Mouse (Mus musculus): ENCODE results near the gene Dazl. TPM values are rescaled to one million over a fixed set of nuclear protein-coding genes. Genes with fewer than 3 reads are reported as not detected.

Gene Dazl
- total RNA-seq (2014; rRNA removed) = 0.09 and 0.13 TPM in 2 replicates
- not detected in 2 replicates for polyA plus RNA-seq (2012; rRNA removed)

DNA sequence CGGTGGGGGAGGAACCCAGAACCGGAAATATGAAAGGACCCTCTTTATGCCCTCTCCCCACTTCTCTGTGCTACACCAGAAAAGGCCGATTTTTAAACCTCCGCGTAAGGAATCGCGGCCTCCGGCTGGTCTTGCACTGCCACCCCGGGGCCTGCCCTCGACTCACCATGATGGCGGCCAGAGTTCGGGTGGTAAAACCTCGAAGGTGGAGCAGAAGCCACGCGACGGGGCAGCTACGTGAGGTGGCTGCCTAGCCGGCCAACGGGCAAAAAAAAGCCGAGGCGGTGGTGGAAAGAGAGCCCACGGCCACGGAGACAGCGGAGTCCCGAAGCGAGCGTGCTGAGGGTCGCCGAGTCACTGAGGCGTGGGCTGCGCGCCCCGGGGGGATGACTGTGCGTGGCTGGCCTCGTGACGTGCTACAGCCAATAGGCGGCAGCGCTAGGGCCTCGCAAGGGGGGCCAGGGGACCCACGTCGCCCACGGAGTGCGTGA lies at the start of gene Dazl:
TSS of gene Dazl (minus strand) at position 396 of the 491 bp plus-strand sequence.
- Histone ChIP-seq H3K79me2 (ENCODE audit: control insufficient read depth, insufficient read depth, low read length) (no peaks in the 10 kb centered on the region), H3K9ac (ENCODE audit: low read depth, low read length) (peak within 1 kb of the TSS; percentile 90), H3K4me3 (ENCODE audit: insufficient read depth, low read depth, low read length) (peak within 1 kb of the TSS; percentile 85), H3K4me1 (ENCODE audit: control insufficient read depth, insufficient read depth, low read length) (no peaks in the 10 kb centered on the region), H3K36me3 (ENCODE audit: control insufficient read depth, insufficient read depth, low read length) (no peaks in the 10 kb centered on the region), H3K27me3 (ENCODE audit: control insufficient read depth, insufficient read depth, low read length) (no peaks in the 10 kb centered on the region), H3K27ac (replicated peaks; ENCODE audit: insufficient read depth, low read depth, low read length) (peak within 1 kb of the TSS; percentile 53; the same call in 1 of the 2 replicates)
- no peak for DNase-seq (ENCODE audit: extremely low read depth, low read depth, low spot score)
- TF ChIP-seq POLR2A (IDR thresholded peaks at IDR 0.05; ENCODE audit: extremely low read depth, insufficient read depth, low read length) (no peak), CTCF (IDR thresholded peaks at IDR 0.05; ENCODE audit: low read depth, low read length) (no peak)
- 93% methylated on average over 43 of the region's 43 CpGs for WGBS

DNA sequence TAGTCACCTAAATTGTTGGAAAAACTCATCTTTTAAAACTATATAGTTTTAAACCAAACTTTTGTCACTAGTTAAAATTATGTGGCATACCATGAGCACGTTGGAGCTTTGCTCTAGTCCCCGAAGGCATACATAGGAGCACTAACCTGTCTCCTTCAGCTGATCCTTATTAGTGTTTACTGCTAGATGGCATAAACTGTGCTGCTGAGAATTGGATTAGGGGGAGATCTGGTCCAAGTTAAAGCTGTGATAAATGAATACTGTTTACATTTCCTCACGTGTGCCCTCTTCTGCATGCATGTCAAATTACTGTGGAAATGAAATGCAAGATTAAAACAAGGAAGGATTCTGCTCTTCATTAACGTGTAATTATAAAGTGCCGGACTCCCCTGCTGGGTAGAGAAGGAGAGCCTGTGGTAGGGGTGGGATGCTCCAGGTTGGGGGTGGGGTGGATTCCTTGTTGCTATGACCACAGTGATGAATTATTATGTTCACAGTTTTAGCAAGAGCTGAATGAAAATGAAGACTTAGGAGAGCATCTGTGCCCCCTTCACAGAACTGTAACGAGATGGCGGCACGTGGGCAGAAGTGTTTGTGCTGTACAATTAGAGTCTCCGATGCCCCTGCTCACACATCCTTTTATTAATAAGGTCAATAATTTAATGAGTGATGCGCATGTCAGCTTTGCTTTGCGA lies 48.6 kb upstream of the Dazl start:
- Histone ChIP-seq H3K27me3 (ENCODE audit: control insufficient read depth, insufficient read depth, low read length) (no peaks in the 10 kb centered on the region), H3K79me2 (ENCODE audit: control insufficient read depth, insufficient read depth, low read length) (no peaks in the 10 kb centered on the region), H3K27ac (replicated peaks; ENCODE audit: insufficient read depth, low read depth, low read length) (no peak overlapping the region), H3K4me1 (ENCODE audit: control insufficient read depth, insufficient read depth, low read length) (no peaks in the 10 kb centered on the region), H3K9ac (ENCODE audit: low read depth, low read length) (no peak overlapping the region), H3K4me3 (ENCODE audit: insufficient read depth, low read depth, low read length) (no peak overlapping the region), H3K36me3 (ENCODE audit: control insufficient read depth, insufficient read depth, low read length) (no peaks in the 10 kb centered on the region)
- 96% methylated on average over 11 of the region's 11 CpGs for WGBS
- TF ChIP-seq POLR2A (IDR thresholded peaks at IDR 0.05; ENCODE audit: extremely low read depth, insufficient read depth, low read length) (no peak), CTCF (IDR thresholded peaks at IDR 0.05; ENCODE audit: low read depth, low read length) (no peak)
- no peak for DNase-seq (ENCODE audit: extremely low read depth, low read depth, low spot score)

DNA sequence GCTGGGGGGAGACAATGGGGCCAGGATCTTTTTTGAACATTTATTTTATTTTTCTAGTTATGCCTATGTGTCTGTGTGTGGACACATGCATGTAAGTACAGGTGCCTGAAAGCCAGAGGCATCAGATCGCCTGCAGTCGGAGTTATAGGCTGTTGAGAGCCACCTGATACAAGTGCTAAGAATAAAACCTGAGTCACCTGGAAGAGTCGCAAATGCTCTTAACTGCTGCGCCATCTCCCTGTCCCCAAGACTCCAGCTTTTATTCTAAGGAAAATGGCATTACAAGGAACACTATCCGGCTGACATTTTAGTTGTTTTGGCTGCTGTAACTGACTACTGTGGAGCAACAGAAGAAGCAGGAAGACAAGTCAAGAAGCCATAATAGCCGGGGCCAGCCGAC lies 45.5 kb upstream of the Dazl start:
- Histone ChIP-seq H3K27ac (replicated peaks; ENCODE audit: insufficient read depth, low read depth, low read length) (no peak overlapping the region), H3K79me2 (ENCODE audit: control insufficient read depth, insufficient read depth, low read length) (no peaks in the 10 kb centered on the region), H3K36me3 (ENCODE audit: control insufficient read depth, insufficient read depth, low read length) (no peaks in the 10 kb centered on the region), H3K9ac (ENCODE audit: low read depth, low read length) (no peak overlapping the region), H3K4me3 (ENCODE audit: insufficient read depth, low read depth, low read length) (no peak overlapping the region), H3K4me1 (ENCODE audit: control insufficient read depth, insufficient read depth, low read length) (no peaks in the 10 kb centered on the region; the same call in 1 of the 2 replicates), H3K27me3 (ENCODE audit: control insufficient read depth, insufficient read depth, low read length) (no peaks in the 10 kb centered on the region)
- WGBS = 95% methylated on average over 7 of the region's 7 CpGs
- no peak for DNase-seq (ENCODE audit: extremely low read depth, low read depth, low spot score)
- no peak for TF ChIP-seq POLR2A (IDR thresholded peaks at IDR 0.05; ENCODE audit: extremely low read depth, insufficient read depth, low read length)
- no peak for TF ChIP-seq CTCF (IDR thresholded peaks at IDR 0.05; ENCODE audit: low read depth, low read length)

GRCm38 (mm10) chr17:50335776-50336175 lies 42.3 kb upstream of the Dazl start:
- H3K9ac ChIP-seq (ENCODE audit: low read depth, low read length) = no peak overlapping the region
- H3K4me3 ChIP-seq (ENCODE audit: insufficient read depth, low read depth, low read length) = no peak overlapping the region
- H3K27me3 ChIP-seq (ENCODE audit: control insufficient read depth, insufficient read depth, low read length) = no peaks in the 10 kb centered on the region
- no peak overlapping the region for H3K27ac ChIP-seq (replicated peaks; ENCODE audit: insufficient read depth, low read depth, low read length)
- no peaks in the 10 kb centered on the region for H3K36me3 ChIP-seq (ENCODE audit: control insufficient read depth, insufficient read depth, low read length)
- H3K4me1 ChIP-seq (ENCODE audit: control insufficient read depth, insufficient read depth, low read length) = no peaks in the 10 kb centered on the region; the same call in 1 of the 2 replicates
- DNase-seq (ENCODE audit: extremely low read depth, low read depth, low spot score) = peak; percentile 7
- 86% methylated on average over 2 of the region's 2 CpGs for WGBS
- TF ChIP-seq CTCF (IDR thresholded peaks at IDR 0.05; ENCODE audit: low read depth, low read length) = no peak
- TF ChIP-seq POLR2A (IDR thresholded peaks at IDR 0.05; ENCODE audit: extremely low read depth, insufficient read depth, low read length) = no peak
- H3K79me2 ChIP-seq (ENCODE audit: control insufficient read depth, insufficient read depth, low read length) = no peaks in the 10 kb centered on the region

DNA sequence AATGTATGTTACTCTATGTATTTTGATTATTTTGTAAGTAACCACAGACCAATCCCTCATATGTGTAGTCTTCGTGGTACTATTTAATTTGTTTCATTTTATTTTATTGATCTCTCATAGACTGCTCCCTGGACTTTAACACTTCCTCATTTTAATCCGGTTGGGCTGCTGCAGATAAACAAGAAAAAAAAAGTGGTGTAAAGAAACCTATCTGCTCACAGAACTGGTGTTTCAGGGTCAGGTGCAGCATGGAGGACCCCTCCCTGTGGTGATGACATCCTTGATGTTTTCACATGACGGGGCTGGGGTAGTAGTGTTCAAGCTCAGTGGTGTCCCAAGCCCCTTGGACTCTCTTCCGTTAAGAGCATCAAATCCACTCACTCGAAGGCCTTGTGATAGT lies 41.3 kb upstream of the Dazl start:
- DNase-seq (ENCODE audit: extremely low read depth, low read depth, low spot score) = peak; percentile 30
- no peak overlapping the region for H3K27ac ChIP-seq (replicated peaks; ENCODE audit: insufficient read depth, low read depth, low read length)
- H3K9ac ChIP-seq (ENCODE audit: low read depth, low read length) = no peak overlapping the region
- no peak overlapping the region for H3K4me3 ChIP-seq (ENCODE audit: insufficient read depth, low read depth, low read length)
- no peak for TF ChIP-seq POLR2A (IDR thresholded peaks at IDR 0.05; ENCODE audit: extremely low read depth, insufficient read depth, low read length)
- TF ChIP-seq CTCF (IDR thresholded peaks at IDR 0.05; ENCODE audit: low read depth, low read length) = no peak
- WGBS = 47% methylated on average over 5 of the region's 5 CpGs
- no peaks in the 10 kb centered on the region for H3K36me3 ChIP-seq (ENCODE audit: control insufficient read depth, insufficient read depth, low read length)
- H3K4me1 ChIP-seq (ENCODE audit: control insufficient read depth, insufficient read depth, low read length) = no peaks in the 10 kb centered on the region; the same call in 1 of the 2 replicates
- no peaks in the 10 kb centered on the region for H3K79me2 ChIP-seq (ENCODE audit: control insufficient read depth, insufficient read depth, low read length)
- no peaks in the 10 kb centered on the region for H3K27me3 ChIP-seq (ENCODE audit: control insufficient read depth, insufficient read depth, low read length)

DNA sequence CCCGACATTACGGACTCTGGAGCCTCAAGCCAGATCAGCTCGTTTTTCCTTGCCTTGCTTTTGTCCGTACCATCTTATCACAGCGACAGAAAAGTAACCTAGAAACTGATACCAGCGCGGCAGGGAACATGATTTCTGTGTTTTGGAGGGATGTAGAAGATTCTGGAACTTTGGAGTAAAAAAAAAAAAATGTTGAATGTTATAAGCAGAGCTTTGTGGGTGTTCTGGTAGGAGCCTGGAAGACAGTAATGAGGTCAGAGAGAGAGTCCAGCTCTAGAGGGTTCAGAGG lies 38.5 kb upstream of the Dazl start:
- no peak overlapping the region for H3K4me3 ChIP-seq (ENCODE audit: insufficient read depth, low read depth, low read length)
- no peak overlapping the region for H3K27ac ChIP-seq (replicated peaks; ENCODE audit: insufficient read depth, low read depth, low read length)

More for the DNA sequence above, 38.5 kb upstream of the Dazl start:
- H3K9ac ChIP-seq (ENCODE audit: low read depth, low read length) = no peak overlapping the region
- no peaks in the 10 kb centered on the region; the same call in 1 of the 2 replicates for H3K4me1 ChIP-seq (ENCODE audit: control insufficient read depth, insufficient read depth, low read length)
- DNase-seq (ENCODE audit: extremely low read depth, low read depth, low spot score) = no peak
- no peaks in the 10 kb centered on the region for H3K36me3 ChIP-seq (ENCODE audit: control insufficient read depth, insufficient read depth, low read length)
- H3K79me2 ChIP-seq (ENCODE audit: control insufficient read depth, insufficient read depth, low read length) = no peaks in the 10 kb centered on the region
- TF ChIP-seq CTCF (IDR thresholded peaks at IDR 0.05; ENCODE audit: low read depth, low read length) = no peak
- TF ChIP-seq POLR2A (IDR thresholded peaks at IDR 0.05; ENCODE audit: extremely low read depth, insufficient read depth, low read length) = no peak
- WGBS = 72% methylated on average over 7 of the region's 7 CpGs
- H3K27me3 ChIP-seq (ENCODE audit: control insufficient read depth, insufficient read depth, low read length) = no peaks in the 10 kb centered on the region

Data from liver, adult 2 months (tissue).